Mouse (Mus musculus): ENCODE results near the gene Tmem219.
"Not testable (repeated sequence)": the region's sequence is repeated elsewhere in the genome, so short reads cannot be mapped to it uniquely, and the experiment has no call there.

The Tmem219 gene

GRCm38 (mm10) chr7:126923999-126924398 lies 1.3 kb upstream of the Tmem219 start:
- DNase-seq (ENCODE audit: low spot score in 2 of 2) = no peak

- DNase-seq (ENCODE audit: low spot score in 2 of 2) = no peak
Measured at GRCm38 (mm10) chr7:126921563-126921962, 1.2 kb downstream of the Tmem219 start.

- no peak for DNase-seq (ENCODE audit: low spot score in 2 of 2)
Measured at GRCm38 (mm10) chr7:126919973-126920372, 2.7 kb downstream of the Tmem219 start.

DNA sequence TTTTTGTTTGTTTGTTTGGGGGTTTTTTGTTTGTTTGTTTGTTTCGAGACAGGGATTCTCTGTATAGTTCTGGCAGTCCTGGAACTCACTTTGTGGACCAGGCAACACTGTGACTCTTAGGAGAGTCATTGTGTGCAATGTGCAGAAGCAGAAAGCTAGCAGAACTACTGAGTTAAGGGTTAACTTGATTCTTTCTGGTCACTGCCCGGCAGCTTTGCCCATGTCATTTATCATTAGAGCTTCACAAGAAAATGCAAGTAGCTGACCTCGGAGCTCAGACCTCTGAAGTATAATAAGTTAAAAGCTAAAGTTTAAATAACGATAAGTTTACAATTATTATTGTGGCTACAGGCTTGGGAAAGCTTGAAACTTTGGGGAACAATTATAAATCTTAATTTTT lies 4.4 kb downstream of the Tmem219 start:
- DNase-seq (ENCODE audit: low spot score in 2 of 2) = not testable (repeated sequence)

DNA sequence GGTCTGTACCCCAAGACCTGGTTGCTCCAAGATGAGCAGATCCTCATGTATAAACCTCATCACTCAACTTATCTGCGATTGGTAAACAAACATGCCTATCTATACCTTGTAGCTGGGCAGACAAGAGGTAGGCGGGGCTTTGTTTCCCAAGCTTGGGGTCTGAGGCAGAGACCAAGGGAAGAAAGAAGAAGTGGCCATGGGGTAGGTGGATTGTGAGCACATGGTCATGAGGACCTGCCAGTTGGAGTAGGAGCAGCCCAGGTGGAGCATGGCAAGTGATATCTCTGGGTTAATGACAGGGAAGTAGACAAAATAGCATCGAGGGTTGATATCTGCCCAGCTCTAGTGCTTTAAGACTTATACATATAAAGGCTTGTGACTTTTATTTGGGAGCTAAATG lies 7.9 kb downstream of the Tmem219 start:
- DNase-seq (ENCODE audit: low spot score in 2 of 2) = no peak

DNA sequence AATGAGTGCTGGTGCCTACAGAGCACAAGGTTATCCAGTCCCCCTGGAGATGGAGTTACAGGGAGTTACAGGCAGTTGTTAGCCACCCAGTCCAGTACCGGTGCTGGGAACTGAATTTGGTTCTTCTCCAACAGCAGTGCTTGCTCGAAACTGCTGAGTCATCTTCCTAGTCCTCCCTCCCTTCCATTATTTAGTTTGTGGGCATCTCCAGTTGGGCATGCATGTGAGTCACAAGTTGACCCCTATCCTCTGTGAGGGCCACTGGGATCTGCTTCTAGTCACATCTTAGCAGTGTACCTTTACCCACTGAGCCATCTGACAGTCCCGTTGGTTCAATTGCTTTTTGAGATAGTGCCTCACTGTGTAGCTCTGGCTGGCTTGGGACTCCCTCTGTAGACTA lies 17.1 kb downstream of the Tmem219 start:
- no peak for DNase-seq (ENCODE audit: low spot score in 2 of 2)

DNA sequence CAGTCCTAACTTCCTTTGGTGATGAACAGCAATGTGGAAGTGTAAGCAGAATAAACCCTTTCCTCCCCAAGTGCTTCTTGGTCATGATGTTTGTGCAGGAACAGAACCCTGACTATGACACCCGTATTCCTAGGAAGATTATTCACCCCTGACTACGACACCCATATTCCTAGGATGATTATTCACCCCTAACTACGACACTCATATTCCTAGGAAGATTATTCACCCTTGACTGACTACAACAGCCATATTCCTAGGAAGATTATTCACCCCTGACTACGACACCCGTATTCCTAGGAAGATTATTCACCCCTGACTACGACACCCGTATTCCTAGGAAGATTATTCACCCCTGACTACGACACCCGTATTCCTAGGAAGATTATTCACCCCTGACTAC lies 22.9 kb downstream of the Tmem219 start:
- DNase-seq (ENCODE audit: low spot score in 2 of 2) = not testable (repeated sequence)

DNA sequence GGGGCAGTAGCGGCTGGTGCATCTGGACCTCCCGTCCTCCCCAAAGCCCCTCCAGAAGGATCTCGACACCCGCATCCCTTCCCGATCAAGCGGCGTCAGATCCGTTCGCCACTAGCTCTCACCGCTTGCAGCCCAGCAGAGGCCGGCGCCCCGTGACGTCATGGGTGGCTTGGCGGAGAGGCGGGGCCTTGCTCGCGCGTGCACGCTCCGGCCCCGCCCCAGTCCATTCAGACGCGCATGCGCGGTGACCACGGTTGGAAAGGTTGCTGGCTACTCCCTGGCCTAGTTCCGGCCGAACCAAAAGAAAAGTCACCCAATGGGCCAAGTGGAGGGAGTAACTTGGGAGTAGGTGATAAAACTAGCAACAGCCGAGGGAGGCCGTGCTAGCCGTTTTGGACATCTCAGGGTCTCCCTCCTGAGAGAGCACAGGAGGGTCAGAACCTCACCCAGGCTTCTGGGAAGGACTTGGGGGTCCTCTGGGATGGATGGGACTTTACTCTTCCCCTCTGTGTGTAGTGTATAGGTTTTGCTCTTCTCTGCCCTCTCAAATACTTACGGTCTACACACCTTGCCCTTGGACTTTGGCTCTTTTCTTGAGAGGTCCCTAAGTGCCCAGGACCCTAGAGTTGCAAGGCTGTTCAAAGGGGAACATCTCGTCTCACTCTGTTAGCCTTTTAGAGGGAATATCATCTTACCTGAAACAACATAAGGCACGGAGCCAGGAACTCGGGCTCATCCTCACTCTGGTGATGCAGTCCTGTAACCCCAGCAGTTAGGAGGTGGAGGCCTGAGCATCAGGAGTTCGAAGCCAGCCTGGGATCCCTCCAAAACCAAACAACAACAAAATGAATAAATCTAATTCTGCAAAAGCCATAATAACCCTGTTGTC lies 24.4 kb downstream of the Tmem219 start:
- DNase-seq (ENCODE audit: low spot score in 2 of 2) = peak; percentile 91 to 92

DNA sequence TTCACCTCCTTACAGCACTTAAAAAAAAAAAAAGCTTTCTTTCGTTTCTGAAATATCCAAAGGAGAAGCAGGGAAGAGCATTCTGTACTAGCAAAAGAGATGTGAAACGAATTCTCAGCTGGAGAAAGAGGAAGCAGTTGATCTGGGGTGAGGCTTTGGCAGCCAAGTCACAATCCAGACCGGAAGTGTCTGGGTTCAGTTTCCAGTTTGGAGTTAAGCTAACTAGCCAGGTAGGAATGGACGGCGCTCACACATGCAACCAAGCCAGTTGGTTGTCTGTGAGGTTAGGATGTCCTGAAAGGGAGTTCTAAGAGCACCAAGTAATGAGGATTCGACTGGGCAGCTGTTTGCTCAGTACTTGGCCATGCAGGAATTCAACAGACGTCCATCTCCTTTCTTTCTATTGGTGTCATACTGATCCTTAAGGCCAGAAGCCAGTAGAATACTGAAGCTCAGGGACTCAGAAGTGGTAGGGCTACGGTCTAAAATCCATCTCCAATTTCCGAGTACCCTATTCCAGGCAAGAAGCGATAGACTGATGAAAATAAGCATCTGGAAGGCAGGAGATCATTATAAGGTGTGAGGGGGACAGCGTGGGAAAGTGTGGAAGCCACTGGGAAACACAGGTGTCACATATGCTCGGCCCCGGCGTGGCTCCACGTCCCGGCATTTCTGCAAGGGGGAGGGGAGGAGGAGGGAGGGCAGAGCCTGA lies 25.2 kb downstream of the Tmem219 start:
- peak; percentile 47 to 56 for DNase-seq (ENCODE audit: low spot score in 2 of 2)

DNA sequence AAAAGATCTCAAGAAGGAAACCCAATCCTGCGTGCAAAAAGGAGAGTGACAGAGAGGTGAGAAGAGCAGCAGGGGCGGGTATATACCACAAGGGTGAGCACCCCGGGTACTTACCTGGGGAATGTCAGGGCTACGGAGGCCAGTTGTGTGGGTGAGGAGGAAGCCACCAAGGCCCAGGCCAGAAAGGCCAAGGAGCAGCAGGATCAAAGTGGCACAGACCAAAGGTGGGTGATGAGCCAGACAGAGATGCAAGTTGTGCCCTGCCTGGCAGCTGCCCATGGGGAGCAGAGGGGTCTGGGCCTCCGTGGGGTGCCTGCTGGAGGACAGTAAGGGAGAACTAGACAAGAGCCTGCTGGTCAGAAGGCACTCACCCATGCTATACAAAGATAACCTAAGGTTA lies 25.8 kb downstream of the Tmem219 start:
- no peak for DNase-seq (ENCODE audit: low spot score in 2 of 2)

- DNase-seq (ENCODE audit: low spot score in 2 of 2) = no peak
Measured at GRCm38 (mm10) chr7:126888852-126889251, 33.9 kb downstream of the Tmem219 start.

- DNase-seq (ENCODE audit: low spot score in 2 of 2) = no peak
Measured at GRCm38 (mm10) chr7:126887281-126887680, 35.4 kb downstream of the Tmem219 start.

DNA sequence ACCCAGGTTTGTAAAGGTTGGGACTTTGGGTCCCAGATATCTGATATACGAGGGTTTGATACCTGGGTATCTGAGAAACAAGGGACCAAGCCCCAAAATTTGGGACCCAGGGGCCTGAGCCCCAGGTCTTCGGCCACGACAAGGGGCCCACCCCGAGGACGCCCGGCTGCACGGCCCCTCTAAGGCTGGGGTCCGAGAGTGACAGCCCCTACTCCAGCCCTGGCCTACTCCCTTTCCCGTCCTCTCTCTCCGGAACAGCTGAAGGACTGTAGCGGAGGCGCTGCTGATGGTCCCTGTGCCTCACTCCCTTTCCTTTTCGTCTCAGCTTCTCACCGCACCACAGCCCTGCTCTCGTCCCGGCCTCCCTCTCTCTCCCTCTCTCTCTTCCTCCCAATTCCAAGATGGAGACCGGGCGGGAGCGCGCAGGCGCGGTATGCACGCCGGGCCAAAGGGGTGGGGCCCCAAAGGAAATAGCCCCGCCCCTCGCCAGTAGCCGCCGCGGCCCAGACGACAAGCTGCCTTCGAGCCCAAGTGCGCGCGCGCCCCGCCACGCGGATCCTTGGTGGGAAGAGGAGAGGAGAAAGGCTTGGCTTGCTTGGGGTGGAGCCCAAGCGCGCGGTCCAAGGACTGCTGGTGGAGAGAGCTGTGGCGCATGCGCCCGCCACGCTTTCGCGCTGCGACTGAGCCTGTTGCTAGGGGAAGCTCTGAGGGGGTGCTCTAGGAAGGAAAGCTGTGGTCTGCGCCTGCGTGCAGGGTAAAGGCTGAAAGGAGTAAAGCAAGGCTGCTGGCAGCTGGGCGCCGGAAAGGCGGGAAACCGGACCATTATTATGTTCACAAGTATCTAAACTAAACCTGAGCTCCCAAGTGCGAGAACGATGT lies 38.2 kb downstream of the Tmem219 start, which contains the start of gene Taok2:
Gene Taok2, minus strand, starts transcription at position 418 of the 879 bp plus-strand sequence.
- DNase-seq (ENCODE audit: low spot score in 2 of 2) = peak; percentile 93 to 94

DNA sequence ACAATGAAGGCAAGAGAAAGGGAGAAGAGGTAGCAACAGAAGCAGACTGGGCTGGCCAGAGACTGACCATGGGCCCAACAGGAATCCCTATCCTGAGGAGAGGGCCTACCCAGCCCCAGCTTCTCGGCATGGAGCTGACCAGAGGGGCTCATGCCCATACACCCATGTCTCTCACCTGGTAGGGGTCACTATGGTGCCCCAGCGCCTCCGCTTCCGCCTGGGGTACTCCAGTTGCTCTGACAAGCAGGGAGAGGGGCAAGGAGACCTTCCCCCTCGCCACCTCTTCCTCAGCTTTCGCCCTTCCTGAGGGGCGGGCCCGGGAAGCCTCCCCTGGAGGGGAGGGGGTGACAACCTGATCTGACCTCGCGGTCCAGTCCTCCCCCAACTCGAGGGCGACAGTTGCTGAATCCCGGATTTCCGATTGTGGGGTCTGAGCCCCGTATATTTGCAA lies 39.0 kb downstream of the Tmem219 start:
- DNase-seq (ENCODE audit: low spot score in 2 of 2) = no peak

GRCm38 (mm10) chr7:126881040-126881439 lies 41.7 kb downstream of the Tmem219 start:
- DNase-seq (ENCODE audit: low spot score in 2 of 2) = no peak

DNA sequence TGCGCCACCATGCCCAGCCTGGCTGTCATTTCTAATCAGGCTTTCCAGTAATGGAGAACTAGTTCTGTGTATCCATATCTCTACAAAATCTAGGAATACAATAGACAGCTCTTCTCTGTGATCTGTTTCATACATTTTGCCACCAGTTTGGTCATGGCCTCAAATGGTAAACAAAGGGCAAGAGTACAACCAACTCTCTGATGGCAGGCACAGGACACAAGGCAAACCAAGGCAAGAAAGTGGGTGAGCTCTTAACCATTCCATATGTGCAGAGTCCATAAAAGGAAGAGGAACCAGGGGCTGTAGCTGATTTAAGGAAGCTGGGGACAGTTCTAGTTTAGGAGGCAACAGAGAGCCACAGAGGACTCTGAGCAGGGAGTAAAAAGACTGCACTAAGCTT lies 45.5 kb downstream of the Tmem219 start:
- no peak for DNase-seq (ENCODE audit: low spot score in 2 of 2)

DNA sequence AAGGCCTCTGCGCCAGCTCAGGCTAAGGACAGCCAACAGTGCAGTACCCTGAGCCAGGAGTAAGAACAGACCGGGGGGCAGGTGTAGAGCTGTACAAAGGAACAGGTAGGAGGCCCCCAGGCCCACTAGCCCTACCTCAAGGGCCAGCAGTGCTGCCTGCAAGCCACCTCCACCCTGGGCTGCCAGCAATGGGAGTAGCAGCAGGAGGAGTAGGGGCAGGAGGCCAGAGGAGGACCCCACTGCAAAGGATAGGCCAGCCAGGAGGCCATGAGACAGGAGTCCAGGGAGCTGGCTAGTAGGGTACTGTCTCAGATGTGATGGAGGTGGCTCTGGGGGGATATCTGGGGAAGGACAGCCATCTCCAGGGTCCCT lies 52.2 kb downstream of the Tmem219 start:
- no peak for DNase-seq (ENCODE audit: low spot score in 2 of 2)

DNA sequence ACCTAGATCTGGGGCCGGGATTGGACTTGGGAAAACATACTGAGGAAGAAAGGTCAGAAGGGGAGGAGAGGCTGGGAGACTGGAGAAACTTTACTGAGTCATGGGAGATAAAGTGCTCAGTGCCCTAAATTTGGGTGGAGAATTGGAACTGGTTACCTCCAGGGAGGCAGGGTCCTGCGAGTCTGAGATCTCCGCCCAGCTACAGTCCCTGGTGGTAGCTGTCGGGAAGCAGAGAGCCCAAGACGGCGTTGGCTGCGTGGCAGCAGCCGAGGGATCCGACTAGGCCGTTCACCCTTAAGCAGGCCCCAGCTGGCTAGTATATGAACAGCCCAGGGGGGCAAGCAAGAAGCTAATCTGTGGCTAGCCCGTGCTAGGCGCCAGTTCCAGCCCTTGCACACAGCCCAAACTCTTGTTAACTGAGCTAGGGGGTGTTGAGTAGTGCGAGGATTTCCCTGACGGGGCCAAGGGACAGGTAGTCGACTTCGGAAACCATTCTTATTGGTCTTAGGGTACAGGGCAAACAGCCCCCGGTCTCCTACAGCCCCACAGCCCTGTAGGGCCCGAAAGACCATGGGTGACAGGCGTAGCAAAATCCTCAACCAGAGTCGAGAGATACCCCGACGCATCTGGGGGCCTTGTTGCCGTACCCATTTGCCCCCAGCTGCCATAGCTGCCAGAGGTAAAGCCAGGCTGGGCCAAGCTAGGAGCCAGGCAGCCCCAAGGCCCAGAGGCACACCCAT lies 52.8 kb downstream of the Tmem219 start:
- no peak for DNase-seq (ENCODE audit: low spot score in 2 of 2)

GRCm38 (mm10) chr7:126868003-126868402 lies 54.7 kb downstream of the Tmem219 start:
- no peak for DNase-seq (ENCODE audit: low spot score in 2 of 2)

GRCm38 (mm10) chr7:126867534-126867933 lies 55.2 kb downstream of the Tmem219 start:
- no peak for DNase-seq (ENCODE audit: low spot score in 2 of 2)

DNA sequence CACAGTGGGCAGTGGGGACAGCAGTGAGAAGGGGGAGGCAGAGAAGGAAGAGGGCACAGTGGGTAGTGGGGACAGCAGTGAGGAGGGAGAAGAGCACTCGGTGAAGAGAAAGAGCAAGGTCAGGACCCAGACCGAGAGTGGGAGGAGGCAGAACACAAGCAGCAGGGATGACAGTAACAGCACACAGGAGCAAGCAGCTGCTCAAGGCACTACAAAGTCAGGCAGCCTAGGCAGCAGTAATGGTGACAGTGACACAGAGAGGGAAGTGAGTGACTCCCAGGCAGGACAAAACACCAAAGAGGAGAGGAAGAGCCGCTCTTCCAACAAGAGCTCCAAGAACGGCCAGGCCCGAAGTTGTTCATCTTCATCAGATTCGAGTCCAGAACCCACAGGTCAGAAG lies 58.9 kb downstream of the Tmem219 start:
- no peak for DNase-seq (ENCODE audit: low spot score in 2 of 2)

All from spleen, postnatal 36 days (tissue).